Mouse (Mus musculus) heart, embryonic 11.5 days (tissue): ENCODE measurements around the gene Mpv17l2. TPM values are rescaled to one million over a fixed set of nuclear protein-coding genes. Genes with fewer than 3 reads are reported as not detected.

ENCODE experiments used
- ATAC-seq: fragments of 200-750 bp; cut with Nextera tagmentation; replicated peaks from 2 replicates; pipeline ENCODE4 v1.8.0; 2017; ENCODE audit warnings: moderate library complexity; ENCODE audit not compliant: insufficient number of reproducible peaks, low FRiP score, low TSS enrichment
- H3K27ac ChIP-seq: fragments of 300-500 bp; sonication (generic); 2 replicates; pipeline ENCODE4 v1.5.1; 2014; ENCODE audit warnings: mild to moderate bottlenecking, low read depth, low read length
- H3K27me3 ChIP-seq: fragments of 300-500 bp; sonication (generic); 2 replicates; pipeline ENCODE4 v1.6.1; 2014; ENCODE audit warnings: mild to moderate bottlenecking, low read length, mixed read lengths; ENCODE audit not compliant: control insufficient read depth, insufficient read depth
- H3K36me3 ChIP-seq: fragments of 300-500 bp; sonication (generic); 2 replicates; pipeline ENCODE4 v1.6.1; 2014; ENCODE audit warnings: mild to moderate bottlenecking, low read length, moderate library complexity, mixed read lengths; ENCODE audit not compliant: control insufficient read depth, insufficient read depth
- H3K4me1 ChIP-seq: fragments of 300-500 bp; sonication (generic); 2 replicates; pipeline ENCODE4 v1.6.1; 2014; ENCODE audit warnings: low read length; ENCODE audit not compliant: control insufficient read depth, insufficient read depth
- H3K4me2 ChIP-seq: fragments of 300-500 bp; sonication (generic); 2 replicates; pipeline ENCODE4 v1.6.1; 2014; ENCODE audit warnings: mild to moderate bottlenecking, moderate library complexity
- H3K4me3 ChIP-seq: fragments of 300-500 bp; sonication (generic); 2 replicates; pipeline ENCODE4 v1.5.1; 2014; ENCODE audit warnings: low read depth, low read length
- H3K9ac ChIP-seq: fragments of 300-500 bp; sonication (generic); 2 replicates; pipeline ENCODE4 v1.6.1; 2014; ENCODE audit warnings: mild to moderate bottlenecking, low read depth, low read length, moderate library complexity
- H3K9me3 ChIP-seq: fragments of 300-500 bp; sonication (generic); replicated peaks from 2 replicates; pipeline ENCODE4 v1.6.1; 2016; ENCODE audit warnings: low read length; ENCODE audit not compliant: control insufficient read depth
- WGBS: fragments of 180-500 bp; shearing (Covaris S2); extraction: QIAGEN DNeasy Blood & Tissue Kit; methylation state at CpG from one replicate; pipeline ENCODE4 v1.1.7; 2014; ENCODE audit not compliant: insufficient replicate concordance; 5-methylcytosine and 5-hydroxymethylcytosine counted together
- polyA plus RNA-seq: library from polyadenylated mRNA; unstranded; fragments of >200 nt; fragmentation: Nextera tagmentation; extraction: Ambion mirVana; gene quantifications from 2 replicates; pipeline ENCODE4 v1.2.1, GENCODE M21; 2014

Gene Mpv17l2
- polyA plus RNA-seq, 1 experiment from 2014 or later, result 42.5 TPM

DNA sequence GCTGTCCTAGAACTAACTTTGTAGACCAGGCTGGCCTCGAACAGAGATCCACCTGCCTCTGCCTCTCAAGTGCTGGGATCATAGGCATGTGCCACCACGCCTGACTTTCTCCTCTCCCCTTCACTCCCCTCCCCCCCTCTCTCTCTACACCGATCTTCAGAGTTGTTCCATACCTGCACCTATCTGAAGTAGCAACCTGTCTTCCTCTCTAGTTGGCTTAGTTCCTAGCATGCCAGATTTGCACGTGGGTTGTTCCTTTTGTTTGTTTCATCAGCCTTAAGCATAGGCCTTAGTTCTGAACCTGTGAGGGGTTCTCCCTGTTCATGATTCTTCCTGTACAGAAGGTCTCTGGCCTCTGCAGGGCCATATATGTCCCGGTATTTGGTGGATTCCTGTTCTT is 23.0 kb downstream of the Mpv17l2 start:
- Histone ChIP-seq H3K27me3 (peaks cover 24% of the 10 kb centered on the region), H3K9ac (no peak overlapping the region), H3K4me2 (no peak overlapping the region), H3K4me3 (no peak overlapping the region), H3K9me3 (no peaks in the 10 kb centered on the region), H3K4me1 (peaks cover 15% of the 10 kb centered on the region), H3K27ac (no peak overlapping the region), H3K36me3 (no peaks in the 10 kb centered on the region)
- ATAC-seq, result no peak
- WGBS, result 65% methylated on average over 5 of the region's 5 CpGs

DNA sequence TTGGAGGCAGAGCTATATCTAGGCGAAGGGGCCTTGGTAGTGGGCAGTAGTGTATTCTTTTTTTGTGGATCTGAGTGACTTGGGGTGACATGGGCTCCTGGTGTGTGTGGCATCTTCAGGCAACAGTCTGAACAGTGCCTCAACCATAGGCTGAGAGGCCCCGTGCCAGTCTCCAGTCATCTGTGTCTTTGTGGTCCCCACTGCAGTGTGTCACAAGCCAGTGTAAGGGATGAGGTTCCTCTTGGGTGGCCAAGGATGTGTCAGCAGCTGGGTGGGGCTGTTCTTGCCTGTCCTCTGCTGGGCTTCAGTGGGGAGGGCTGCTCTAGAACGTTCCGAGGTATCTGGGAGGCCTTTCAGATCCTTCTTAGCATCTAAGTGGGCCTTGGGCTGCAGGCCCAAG is 29.8 kb downstream of the Mpv17l2 start:
- H3K27me3 ChIP-seq, result peaks cover 69% of the 10 kb centered on the region

DNA sequence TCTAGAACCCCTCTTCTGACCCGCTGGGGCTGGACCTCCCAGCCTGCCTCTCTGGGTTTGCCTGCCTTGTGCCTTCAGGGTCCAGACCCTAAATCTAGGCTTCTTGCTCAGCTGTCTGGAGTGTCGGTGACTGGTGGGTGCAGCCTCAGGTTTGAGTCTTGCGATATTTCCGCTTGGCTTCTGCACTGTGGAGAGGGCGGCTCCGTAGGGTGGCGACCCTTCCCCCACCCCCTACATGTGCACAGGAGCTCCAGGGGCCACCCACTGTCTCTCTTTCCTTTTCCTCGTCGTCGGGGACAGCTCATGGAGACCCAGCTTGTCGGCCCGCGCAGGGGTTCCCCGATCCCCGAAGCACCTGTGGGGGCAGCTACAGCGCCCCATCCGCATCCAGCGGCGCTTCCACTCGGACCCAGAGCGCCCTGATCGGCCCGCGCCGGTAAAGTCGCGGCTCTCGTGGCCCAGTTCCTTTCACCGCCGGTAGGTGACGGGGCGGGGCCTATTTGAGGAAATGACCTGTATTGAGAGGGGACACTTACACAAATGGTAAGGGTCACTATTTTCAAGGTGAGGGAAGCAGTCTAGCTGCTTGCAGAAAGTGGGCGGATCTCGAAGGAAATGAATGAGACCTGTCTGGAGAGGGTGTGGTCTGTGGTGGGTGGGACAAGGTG is 30.8 kb downstream of the Mpv17l2 start:
- Histone ChIP-seq H3K4me1 (no peaks in the 10 kb centered on the region), H3K4me2 (peak overlapping the region; percentile 60), H3K27ac (no peak overlapping the region), H3K9ac (0 out of 2 replicates have a peak overlapping the region, but pooled peaks have one; percentile 17), H3K27me3 (peaks cover 69% of the 10 kb centered on the region), H3K9me3 (no peaks in the 10 kb centered on the region), H3K4me3 (peak overlapping the region; percentile 33), H3K36me3 (no peaks in the 10 kb centered on the region)
- no peak for ATAC-seq
- 2% methylated on average over 34 of the region's 34 CpGs for whole genome bisulfite sequencing

More for the DNA sequence above, 29.8 kb downstream of the Mpv17l2 start:
- no peak for ATAC-seq
- H3K9ac ChIP-seq, result no peak overlapping the region
- no peaks in the 10 kb centered on the region for H3K9me3 ChIP-seq
- H3K4me2 ChIP-seq, result no peak overlapping the region
- no peaks in the 10 kb centered on the region for H3K4me1 ChIP-seq
- H3K4me3 ChIP-seq, result no peak overlapping the region
- 83% methylated on average over 4 of the region's 4 CpGs for WGBS
- no peak overlapping the region for H3K27ac ChIP-seq
- no peaks in the 10 kb centered on the region for H3K36me3 ChIP-seq

GRCm38 (mm10) chr8:70726721-70727120 is 34.0 kb downstream of the Mpv17l2 start:
- no peaks in the 10 kb centered on the region for H3K4me1 ChIP-seq
- H3K9ac ChIP-seq, result no peak overlapping the region
- no peaks in the 10 kb centered on the region for H3K36me3 ChIP-seq
- no peaks in the 10 kb centered on the region for H3K9me3 ChIP-seq
- H3K27ac ChIP-seq, result no peak overlapping the region
- H3K4me3 ChIP-seq, result no peak overlapping the region
- no peak overlapping the region for H3K4me2 ChIP-seq
- H3K27me3 ChIP-seq, result peaks cover 55% of the 10 kb centered on the region
- 46% methylated on average over 11 of the region's 11 CpGs for WGBS
- no peak for ATAC-seq

- H3K27me3 ChIP-seq, result peaks cover 49% of the 10 kb centered on the region
- H3K4me3 ChIP-seq, result no peak overlapping the region
- whole genome bisulfite sequencing, result 23% methylated on average over 14 of the region's 14 CpGs
- H3K9me3 ChIP-seq, result no peaks in the 10 kb centered on the region
- H3K36me3 ChIP-seq, result no peaks in the 10 kb centered on the region
- no peak overlapping the region for H3K9ac ChIP-seq
- no peak overlapping the region for H3K27ac ChIP-seq
- ATAC-seq, result no peak
- H3K4me2 ChIP-seq, result no peak overlapping the region
- H3K4me1 ChIP-seq, result no peaks in the 10 kb centered on the region
Observed at GRCm38 (mm10) chr8:70725792-70726447, 34.8 kb downstream of the Mpv17l2 start.

GRCm38 (mm10) chr8:70724216-70724615 is 36.5 kb downstream of the Mpv17l2 start:
- no peak overlapping the region for H3K27ac ChIP-seq
- WGBS, result 69% methylated on average over 12 of the region's 12 CpGs
- peaks cover 34% of the 10 kb centered on the region for H3K27me3 ChIP-seq
- H3K4me1 ChIP-seq, result no peaks in the 10 kb centered on the region
- H3K36me3 ChIP-seq, result no peaks in the 10 kb centered on the region
- H3K4me3 ChIP-seq, result no peak overlapping the region
- no peak for ATAC-seq
- H3K4me2 ChIP-seq, result no peak overlapping the region
- no peaks in the 10 kb centered on the region for H3K9me3 ChIP-seq
- no peak overlapping the region for H3K9ac ChIP-seq

DNA sequence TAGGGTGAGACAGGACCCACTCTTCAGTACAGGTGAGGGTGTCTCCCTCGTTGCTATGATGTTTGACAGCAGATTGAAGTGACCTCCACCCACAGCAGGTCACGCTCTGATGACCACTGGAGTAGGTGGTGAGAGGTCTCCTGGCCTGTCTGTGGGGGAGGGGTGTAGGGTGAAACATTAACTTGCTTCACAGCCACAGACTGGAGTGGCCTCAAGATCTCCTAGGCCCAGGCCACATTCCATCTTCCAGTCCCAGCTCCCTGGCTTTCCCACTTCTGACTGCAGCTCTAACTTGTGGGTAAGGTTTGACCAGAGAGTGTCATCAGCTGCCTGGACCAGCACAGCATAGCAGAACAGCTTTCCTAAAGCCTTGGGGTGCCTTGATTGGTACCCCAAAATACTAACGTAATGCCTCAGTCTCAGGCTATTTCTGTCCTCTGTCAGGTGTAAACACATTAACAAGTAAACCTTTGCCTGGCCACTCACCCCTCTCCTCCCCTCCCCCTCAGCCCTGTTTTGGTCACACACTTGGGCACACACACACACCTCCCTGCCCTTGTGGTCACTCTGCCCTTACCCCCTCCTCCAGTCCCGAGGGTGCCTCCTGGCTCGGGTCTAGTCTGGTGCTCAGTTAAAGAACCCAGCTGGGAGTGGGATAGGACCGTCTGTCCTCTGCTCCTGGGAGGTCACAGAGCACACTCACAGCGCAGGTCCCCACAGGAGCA is 37.1 kb downstream of the Mpv17l2 start, which contains the start of gene Pde4c:
Gene Pde4c (plus strand): TSS at position 235 of the 725 bp plus-strand sequence.
- peaks cover 28% of the 10 kb centered on the region for H3K27me3 ChIP-seq
- no peak within 1 kb of the TSS for H3K4me2 ChIP-seq
- 50% methylated on average over 7 of the region's 7 CpGs for WGBS
- no peak within 1 kb of the TSS for H3K4me3 ChIP-seq
- H3K9me3 ChIP-seq, result no peaks in the 10 kb centered on the region
- H3K4me1 ChIP-seq, result no peaks in the 10 kb centered on the region
- H3K27ac ChIP-seq, result no peak within 1 kb of the TSS
- no peak for ATAC-seq
- H3K36me3 ChIP-seq, result no peaks in the 10 kb centered on the region
- no peak within 1 kb of the TSS for H3K9ac ChIP-seq

DNA sequence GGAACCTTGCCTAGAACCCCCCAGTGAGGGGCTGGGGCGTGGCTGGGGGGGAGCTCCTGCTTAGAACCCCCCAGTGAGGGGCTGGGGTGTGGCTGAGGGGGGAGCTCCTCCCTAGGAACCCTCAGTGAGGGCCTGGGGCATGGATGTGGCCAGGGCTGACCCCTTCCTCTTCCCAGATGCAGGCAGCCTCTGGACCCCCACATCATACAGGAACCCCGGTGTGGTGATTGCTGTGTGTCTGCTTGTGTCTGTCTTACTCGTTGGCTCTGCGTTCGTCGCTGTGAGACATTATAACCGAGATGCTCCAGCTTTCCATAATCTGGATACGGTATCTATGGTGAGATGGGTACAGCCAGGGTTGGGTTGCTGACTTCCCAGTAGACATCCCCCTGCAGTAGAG is 39.1 kb downstream of the Mpv17l2 start:
- Histone ChIP-seq H3K4me3 (no peak overlapping the region), H3K9me3 (no peaks in the 10 kb centered on the region), H3K9ac (no peak overlapping the region), H3K27me3 (peaks cover 22% of the 10 kb centered on the region), H3K36me3 (no peaks in the 10 kb centered on the region), H3K4me2 (no peak overlapping the region), H3K4me1 (no peaks in the 10 kb centered on the region), H3K27ac (no peak overlapping the region)
- ATAC-seq, result no peak
- 84% methylated on average over 8 of the region's 8 CpGs for WGBS
